Mouse (Mus musculus) kidney, adult 11 months (tissue): ENCODE measurements around the gene Wfdc6b.
"Not testable (repeated sequence)": the region's sequence is repeated elsewhere in the genome, so short reads cannot be mapped to it uniquely, and the experiment has no call there.

Source experiments
- DNase-seq: peaks from one replicate; pipeline ENCODE4 v3.0.0; 2022

Wfdc6b gene

DNA sequence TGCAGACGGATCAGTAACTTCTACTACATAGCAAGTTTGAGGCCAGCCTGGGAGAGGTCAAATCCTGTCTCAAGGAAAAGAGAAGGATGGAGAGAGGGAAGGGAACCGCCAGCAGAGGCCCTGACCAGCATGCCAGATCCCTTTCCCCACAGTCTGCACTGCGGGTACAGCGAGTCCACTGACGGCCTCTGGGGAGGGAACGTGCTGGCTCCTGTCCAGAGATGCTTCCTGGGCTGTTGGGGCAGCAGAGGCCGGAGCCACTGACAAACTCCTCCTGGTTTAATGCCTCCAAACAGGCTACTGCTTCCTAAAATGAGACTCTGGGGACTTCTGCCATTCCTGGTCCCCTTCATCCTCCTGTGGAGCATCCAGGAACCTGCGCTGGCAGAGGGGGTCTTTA is at the start of gene Wfdc6b, which contains the start of gene Wfdc8:
Wfdc6b (plus strand) TSS at position 52 of the 400 bp plus-strand sequence.
Wfdc8 (minus strand) TSS at position 156 of the 400 bp plus-strand sequence.
- DNase-seq: peak; percentile 7

DNA sequence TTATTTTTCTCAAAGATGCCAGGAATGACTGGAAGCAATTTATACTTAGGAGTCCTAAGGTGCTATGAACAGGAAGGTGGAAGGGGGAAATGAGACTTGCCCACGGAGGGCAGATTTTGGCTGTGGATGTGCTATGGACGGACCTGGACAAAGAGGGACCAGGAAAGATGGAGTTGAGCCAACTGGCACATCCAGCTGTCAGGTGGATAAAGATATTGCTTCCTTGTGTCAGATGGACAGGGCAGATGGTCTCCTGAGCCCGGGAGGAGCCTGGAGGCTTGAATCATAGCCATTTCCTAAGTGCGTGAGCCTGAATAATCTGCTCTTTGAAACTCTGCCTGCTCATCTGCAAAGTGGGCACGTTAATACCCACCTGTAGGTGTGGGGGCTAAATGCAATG is 49.0 kb upstream of the Wfdc6b start:
- DNase-seq: no peak

DNA sequence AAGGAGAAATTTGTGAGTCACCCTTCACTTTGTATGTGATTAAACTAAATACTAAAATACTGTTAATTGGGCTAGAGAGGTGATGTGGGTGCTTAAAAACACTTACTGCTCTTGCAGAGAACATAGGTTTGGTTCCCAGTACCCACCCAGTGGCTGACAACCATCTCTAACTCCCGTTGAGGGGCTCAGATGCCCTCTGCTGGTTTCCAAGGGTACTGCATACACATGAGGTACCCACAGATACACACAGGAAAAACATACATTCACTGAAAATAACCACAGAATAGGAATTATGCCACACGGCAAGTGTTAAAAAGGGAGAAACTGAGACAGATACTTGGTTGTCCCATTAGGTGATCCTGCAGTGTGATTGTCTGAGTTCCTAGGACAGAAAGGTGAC is 46.3 kb upstream of the Wfdc6b start:
- DNase-seq: no peak

DNA sequence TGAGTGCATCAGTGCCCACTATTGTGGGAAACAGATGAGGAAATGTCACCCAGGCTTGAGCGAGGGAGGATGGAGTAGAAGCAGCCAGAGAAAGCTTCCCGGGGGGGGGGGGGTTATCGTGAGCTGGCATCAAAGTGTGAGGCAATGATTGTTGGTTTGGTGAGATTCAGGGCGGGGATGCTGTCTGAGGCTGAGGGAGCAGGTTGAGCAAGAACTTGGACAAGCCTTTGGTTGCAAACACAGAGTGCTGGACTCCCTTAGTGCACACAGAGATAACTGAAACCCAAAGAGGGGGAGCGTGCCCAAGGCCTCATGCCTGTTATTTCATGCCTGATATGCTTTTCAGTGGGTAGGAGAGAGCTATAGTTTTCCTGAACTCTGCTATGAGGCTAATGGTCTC is 45.9 kb upstream of the Wfdc6b start:
- no peak for DNase-seq

DNA sequence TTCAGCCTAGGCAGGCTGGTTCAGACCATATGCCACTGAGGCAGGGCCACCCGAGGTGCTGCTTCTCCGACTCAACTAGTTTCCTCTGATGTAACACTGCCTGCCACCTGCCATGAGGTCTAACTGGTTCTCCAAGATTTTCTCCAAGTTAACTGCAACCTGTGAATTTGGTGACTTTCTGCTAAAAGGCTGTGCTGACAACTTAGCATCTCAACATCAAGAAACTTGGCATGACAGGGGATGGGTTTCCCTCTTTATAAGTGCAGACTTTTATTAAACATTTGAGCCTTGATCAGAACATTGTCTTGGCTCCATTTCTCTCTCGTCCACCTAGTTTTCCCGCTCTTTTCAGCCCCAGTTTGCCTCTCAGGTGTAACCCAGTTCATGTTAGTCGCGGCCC is 40.0 kb upstream of the Wfdc6b start, which contains the start of gene Spint3:
Spint3 (minus strand) TSS at position 101 of the 400 bp plus-strand sequence.
- not testable (repeated sequence) for DNase-seq

DNA sequence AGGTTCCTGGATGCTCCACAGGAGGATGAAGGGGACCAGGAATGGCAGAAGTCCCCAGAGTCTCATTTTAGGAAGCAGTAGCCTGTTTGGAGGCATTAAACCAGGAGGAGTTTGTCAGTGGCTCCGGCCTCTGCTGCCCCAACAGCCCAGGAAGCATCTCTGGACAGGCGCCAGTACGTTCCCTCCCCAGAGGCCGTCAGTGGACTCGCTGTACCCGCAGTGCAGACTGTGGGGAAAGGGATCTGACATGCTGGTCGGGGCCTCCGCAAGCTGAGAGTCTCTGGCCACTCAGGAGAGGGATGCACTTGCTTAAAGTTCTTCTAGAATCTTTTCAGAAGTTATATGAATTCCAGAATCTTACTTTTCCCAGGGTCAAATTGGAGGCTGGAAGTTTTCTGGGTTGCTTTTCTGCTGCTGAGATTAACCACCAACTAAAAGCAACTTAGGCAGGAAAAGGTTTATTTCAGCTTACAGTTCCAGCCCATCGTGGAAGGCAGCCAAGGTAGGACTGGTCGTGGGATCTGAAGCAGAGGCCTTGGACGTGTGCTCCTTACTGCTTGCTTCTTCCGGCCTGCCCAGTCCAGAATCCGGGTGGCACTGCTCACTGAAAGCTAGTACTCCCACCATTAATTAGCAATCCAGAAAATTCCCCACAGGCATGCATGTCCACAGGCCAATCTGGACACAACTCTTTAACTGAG is 28.1 kb upstream of the Wfdc6b start, which contains the start of gene Wfdc6a:
Wfdc6a (minus strand) TSS at position 423 of the 701 bp plus-strand sequence.
- DNase-seq: not testable (repeated sequence)

DNA sequence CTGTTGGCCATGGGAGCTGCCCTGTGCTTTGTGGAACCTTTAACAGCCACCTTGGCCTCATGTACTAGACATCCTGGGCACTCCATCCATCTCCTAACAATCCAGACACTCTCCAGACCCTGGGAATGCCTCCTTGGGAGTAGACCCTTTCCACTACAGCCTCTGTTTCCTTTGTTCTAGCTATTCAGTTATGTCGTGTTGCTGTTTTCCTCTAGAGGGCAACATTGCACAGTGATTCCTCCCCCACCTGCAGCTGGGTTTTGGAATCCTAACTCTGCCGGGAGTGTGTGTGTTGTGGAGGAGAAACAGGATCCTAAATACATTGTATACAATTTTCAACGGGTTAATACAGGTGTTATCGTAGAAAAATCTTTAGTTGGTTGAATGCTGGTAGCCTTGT is 21.3 kb upstream of the Wfdc6b start:
- DNase-seq: no peak

DNA sequence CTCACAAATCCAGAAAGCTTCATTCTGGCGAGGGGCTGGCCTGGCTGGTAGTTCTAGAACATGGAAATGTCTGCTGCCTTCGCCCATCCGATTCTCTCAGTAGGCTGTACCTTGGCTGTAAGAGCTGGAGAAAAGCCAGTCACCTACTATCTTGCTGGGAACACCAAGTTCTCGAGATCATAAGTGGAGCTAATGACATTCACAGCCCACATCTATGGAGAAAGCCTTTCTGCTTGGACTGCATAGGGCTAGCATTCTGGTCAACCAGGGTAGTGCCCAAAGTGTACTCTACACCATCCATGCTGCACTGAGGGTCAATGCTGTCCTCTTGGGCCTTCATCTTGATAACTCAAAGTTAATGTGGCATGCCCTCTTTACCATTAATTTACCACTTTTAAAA is 19.8 kb upstream of the Wfdc6b start, which contains the start of gene Eppin:
Eppin (minus strand) TSS at position 101 of the 400 bp plus-strand sequence.
- DNase-seq: no peak

DNA sequence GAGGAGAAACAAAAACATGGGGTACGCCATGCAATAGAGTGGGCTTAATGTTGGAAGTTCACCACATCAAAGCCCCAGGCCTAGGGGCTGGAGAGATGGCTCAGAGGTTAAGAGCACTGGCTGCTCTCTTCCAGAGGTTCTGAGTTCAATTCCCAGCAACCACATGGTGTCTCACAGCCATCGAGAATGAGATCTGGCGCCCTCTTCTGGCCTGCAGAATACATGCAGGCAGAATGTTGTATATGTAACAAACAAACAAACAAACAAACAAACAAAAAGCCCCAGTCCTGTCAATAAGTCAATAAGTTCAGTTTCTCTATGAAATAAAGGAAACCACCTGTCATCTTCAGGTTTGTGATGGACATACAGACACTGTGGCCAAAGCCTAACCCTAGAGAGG is 13.1 kb upstream of the Wfdc6b start:
- no peak for DNase-seq

DNA sequence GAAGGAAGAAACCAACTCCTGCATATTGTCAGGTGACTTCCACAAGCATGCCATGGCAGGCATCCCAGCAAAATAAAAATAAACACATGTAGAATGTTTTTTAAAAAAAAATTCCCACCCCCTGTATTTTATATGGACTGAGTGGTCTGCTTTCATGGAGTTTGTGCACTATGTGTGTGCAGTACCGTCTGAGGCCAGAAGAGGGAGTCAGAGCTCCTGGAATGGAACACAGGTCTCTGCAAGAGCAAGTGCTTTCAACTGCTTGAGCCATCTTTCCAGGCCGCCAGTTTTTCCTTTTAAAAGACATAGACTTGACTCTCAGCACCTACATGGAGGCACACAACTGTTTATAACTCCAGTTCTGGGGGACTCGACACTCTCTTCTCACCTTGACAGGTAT is 9.8 kb upstream of the Wfdc6b start:
- no peak for DNase-seq

DNA sequence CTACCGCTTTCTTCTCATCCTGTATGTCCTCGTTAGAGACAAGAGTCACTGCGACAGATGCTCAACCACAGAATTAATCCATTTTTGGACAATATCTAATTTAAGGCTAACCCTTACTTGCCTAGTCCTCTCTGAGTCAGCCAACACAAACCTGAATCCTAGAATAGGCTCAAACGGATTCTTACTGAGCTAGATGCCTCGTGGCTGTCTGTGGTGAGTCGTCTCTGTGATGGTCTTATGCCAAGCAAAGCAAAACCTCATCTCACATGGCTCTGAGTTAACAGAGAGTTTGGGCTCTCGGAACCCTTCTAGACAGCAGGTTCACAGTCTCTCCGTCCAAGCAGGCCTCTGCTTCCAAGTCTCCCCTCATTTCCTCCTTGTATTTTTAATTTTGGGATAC is 8.9 kb upstream of the Wfdc6b start:
- no peak for DNase-seq

DNA sequence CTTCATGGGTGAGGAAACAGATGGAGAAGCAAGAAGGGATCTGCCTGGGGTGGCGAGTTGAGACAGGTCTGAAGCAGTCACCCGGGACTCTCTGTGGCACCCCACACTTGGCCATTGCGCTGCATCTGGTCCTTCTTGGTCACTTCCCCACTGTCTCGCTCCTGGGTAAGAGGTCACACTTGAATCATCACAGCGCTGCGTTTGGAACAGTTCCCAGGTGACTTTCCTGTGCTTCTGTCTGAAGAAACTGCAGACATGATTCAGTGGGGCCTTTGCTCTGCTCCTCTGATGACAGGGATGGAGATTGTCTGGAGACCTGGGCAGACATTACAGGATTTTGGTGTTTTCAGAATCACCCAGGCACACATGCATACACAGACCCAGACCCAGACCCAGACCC is 4.5 kb upstream of the Wfdc6b start:
- DNase-seq: no peak

DNA sequence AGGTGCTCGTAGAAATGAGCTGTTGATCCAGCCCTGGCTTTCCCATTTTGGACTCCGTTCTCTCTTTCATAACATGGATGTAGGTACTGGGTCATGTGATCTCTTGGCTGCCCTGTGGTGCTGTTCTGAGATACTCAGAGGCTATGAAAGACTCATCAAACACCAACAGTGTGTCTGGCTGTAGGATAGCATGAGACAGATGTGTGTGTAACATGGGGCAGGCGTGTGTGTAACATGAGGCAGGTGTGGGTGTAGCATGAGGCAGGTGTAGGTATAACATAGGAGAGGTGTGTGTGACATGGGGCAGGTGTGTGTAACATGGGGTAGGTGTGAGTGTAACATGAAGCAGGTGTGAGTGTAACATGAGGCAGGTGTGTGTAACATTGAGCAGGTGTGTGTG is 2.1 kb downstream of the Wfdc6b start:
- no peak for DNase-seq

DNA sequence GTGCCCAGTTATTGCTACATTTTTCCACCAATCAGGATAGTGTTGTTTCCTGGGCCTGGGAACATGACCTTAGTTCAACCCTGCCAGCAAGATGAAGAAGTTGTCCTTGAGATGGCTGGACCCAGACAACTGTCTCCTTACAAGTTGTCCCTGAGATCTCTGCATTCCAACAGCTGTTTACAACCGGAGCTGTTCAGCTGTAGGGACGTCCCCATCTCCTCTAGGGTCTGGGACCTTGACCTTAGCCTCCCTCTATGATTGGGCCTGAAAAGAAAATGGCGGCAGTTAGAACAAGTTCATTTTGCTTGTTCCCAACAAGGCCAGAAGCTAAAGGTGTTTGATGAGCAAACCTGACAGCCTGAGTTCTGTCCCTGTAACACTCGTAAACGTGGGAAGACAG is 5.7 kb downstream of the Wfdc6b start:
- DNase-seq: no peak

DNA sequence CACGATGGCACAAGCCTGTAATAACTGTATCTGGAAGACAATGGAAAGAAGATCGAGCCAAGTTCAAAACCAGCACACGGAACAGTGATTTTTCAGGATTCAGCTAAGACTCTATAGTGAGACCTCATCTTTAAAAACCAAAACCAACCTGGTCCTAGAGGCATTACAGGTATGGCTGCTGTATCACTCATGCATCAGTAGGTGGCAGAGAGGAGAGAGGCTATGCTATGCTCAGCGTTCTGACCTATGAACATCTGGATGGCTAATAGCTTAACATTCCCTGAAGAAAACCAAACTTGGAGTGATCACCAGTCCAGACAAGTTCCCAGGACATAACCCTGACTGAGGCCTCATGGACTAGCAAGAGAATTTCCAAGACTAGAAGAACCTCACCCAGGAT is 8.5 kb downstream of the Wfdc6b start:
- DNase-seq: no peak

DNA sequence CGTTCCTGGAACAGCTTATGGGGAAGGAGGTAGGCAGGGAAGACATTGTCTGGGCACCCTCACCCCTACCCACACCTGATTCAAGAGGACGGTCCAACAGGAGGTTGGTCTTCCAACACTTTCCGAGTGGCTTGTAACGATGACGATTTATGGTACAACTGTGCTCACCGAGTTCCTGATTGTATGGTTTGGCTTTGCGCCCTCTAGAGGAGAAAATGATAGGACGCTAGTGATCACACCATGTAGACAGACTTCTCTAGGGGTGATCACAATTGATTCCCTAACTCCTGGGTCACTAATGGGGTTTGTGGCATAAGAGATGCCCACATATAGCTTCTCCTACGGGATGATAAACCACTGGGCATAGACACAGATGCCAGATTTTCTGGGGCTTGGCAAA is 21.9 kb downstream of the Wfdc6b start:
- DNase-seq: no peak

DNA sequence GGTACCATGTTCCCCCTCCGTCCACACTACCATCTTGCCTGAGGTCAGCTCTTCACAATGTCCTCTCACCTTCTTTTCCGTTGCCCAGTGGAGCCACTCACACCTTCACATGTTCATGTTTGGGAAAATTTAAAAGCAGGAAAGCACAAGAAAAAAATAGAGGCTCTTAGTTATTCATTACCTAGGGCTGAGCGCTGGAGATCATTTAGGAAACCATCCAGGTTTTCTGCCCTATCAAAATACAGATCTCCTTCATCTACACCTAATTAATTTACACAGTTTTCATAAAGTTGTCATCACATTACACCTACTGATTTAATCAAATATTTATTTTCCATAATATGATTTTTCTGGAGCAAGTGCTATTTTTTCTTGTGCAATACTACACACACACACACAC is 25.4 kb downstream of the Wfdc6b start, which contains the start of gene Wfdc16:
Wfdc16 (minus strand) TSS at position 101 of the 400 bp plus-strand sequence.
- no peak for DNase-seq

DNA sequence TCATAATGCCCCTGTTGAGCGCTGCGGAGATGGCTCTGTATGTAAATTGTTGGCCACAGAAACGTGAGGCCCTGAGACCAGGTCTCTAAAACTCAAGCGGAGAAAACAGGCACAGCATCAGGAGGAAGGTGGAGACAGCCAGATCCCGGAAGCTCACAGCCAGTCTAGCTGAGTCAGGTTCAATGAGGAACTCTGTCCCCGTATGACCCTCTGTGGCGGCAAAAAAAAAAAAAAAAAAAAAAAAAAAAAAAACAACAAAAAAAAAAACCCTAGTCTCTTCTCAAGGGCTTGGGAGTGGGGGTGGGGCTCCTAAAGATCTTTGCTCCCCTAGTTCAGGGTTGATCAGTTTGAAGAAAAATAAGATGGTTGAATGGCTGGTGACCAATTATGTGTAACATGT is 27.8 kb downstream of the Wfdc6b start:
- peak; percentile 44 for DNase-seq

DNA sequence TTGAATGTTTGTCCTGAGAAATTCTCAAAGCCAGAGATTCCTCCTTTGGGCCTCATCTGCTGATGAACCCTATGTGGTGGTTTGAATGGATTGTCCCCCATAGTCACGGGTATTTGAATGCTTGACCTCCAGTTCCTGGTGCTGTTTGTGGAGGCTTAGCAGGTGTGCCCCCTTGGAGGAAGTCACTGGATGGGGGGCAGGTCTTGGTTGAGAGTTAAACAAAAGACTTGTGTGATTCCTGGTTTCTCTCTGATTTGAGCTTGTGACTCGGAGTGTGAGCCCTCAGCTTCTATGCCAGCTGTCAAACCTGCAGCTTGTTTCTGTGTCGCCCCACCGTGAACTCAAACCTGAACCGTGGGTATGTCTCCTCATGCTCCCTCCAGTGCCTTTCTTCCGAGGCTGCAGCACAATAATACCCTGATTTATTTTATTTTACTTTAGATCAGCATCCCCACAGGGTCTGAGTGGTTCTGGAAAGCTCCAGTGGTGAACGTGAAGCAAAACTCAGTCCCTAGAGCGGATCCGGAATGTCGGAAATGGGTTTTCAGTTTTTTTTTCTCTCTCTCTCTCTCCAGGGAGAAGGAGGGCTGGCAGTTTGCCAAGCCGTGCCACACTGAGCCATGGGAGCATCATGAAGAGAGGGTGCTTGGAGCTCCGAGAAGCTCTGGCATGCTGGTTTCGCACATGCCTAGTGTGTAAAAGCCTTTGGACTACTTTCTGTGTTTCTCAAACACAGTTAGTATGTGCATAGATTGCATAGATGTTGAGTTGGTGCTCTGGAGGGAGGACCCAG is 28.8 kb downstream of the Wfdc6b start:
- no peak for DNase-seq

DNA sequence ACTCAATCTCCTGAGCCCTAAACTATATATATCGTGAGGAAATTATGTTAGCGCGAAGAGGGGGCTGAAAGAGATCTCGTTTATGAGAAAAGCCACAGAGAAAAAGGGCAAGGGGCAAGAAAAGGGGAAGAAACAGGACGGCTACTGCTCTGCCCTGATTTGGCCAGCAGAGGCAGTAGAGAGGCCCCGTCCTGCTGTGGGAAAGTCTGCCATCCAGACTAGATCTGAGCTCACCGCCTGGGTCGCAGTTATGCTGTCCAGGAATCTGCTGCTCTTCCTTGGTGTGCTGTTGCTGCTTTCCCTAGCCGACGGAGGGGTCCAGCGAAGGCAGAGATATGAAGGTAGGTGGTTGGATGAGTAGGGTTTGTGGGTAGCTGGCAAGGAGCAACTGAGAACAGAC is 42.5 kb downstream of the Wfdc6b start, which contains the start of gene Wfdc10:
Wfdc10 (plus strand) TSS at position 189 of the 400 bp plus-strand sequence.
- peak; percentile 13 for DNase-seq

DNA sequence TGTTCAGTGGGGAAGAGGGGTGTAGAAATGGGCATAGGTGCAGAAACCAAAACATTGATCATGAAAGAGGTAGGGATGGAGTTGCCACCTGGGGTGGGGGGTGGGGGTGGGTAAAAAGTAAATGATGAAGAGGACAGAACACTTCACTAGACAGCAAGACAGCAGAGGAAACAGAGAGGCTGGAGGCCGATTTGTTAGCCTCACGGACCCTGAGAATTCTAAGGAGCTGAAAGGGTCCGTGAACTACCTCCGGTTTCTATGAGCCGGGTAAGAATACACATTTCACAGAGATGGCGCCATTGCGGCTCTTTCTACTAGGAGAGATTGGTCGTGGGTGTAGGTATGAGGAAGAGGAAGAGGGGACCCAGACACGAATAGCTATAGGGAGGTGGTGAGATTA is 43.2 kb downstream of the Wfdc6b start, which contains the start of gene Wfdc9:
Wfdc9 (minus strand) TSS at position 101 of the 400 bp plus-strand sequence.
- no peak for DNase-seq

DNA sequence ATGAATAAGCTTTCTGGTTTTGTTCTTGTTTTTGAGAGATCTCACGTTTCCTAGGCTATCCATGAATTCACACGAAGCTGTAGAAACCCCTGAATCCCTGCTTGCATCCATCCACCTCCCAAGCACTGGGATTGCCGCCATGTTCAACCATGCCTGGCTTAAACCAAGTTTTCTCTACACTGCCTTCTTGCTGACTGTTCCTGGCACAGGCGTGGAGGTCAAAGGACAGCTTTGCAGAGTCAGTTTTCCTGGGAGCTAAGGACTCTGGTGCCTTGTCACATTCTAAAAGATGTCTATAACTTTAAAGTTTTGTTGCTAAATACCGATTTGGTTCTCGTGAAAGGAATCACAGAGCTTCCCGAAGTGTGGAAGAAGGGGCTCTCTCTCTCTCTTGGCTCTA is 51.5 kb downstream of the Wfdc6b start:
- DNase-seq: peak; percentile 18
